Mouse (Mus musculus) left cerebral cortex, postnatal 14 days (tissue): ENCODE data around the gene Epha10. TPM values are rescaled to one million over a fixed set of nuclear protein-coding genes. Genes with fewer than 3 reads are reported as not detected.
"Not testable (repeated sequence)": the region's sequence is repeated elsewhere in the genome, so short reads cannot be mapped to it uniquely, and the experiment has no call there.

ENCODE experiments used
- DNase-seq, 2 experiments: peaks; one replicate each; pipeline ENCODE4 v3.0.0; 2021 to 2022; ENCODE audit warnings: low spot score in 2 of 2, mixed read lengths in 1 of 2
- intact Hi-C: fragments of 180-260 bp; cut with DNase I; formaldehyde crosslinking; loops from one replicate; pipeline ENCODE4 v1.15.1; 2025
- total RNA-seq, 2 experiments: library from RNA; stranded (reverse); gene quantifications; 2 replicates each; pipeline ENCODE4 v1.2.3; 2021

Epha10 gene
- total RNA-seq, 2 experiments from 2014 or later: 32.4 to 34.4 TPM

DNA sequence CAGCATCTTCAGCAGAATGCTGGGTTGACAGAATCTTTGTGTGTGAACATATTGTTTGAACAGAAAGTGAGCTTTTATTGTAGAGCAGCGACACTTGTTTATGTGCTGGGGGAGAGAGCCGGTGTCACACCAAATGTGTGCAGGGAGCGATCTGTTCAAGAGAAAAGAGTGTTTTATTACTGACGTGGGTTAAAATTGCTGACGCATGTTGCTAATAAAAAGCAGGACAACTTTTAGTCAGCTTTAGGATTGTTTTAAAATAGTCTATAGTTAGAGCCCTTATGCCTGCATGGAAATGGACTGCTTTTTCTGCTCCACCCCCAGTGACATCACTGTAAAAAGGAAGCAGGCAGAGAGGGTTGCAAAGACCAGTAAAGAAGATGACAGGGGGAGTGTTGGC, 10.1 kb downstream of the Epha10 start:
- DNase-seq: peak in 1 of 2 experiments; percentile 17
- intact Hi-C loops: no loop called here

GRCm38 (mm10) chr4:124893769-124894168, 13.1 kb downstream of the Epha10 start:
- intact Hi-C loops: no loop called here
- DNase-seq: no peak

DNA sequence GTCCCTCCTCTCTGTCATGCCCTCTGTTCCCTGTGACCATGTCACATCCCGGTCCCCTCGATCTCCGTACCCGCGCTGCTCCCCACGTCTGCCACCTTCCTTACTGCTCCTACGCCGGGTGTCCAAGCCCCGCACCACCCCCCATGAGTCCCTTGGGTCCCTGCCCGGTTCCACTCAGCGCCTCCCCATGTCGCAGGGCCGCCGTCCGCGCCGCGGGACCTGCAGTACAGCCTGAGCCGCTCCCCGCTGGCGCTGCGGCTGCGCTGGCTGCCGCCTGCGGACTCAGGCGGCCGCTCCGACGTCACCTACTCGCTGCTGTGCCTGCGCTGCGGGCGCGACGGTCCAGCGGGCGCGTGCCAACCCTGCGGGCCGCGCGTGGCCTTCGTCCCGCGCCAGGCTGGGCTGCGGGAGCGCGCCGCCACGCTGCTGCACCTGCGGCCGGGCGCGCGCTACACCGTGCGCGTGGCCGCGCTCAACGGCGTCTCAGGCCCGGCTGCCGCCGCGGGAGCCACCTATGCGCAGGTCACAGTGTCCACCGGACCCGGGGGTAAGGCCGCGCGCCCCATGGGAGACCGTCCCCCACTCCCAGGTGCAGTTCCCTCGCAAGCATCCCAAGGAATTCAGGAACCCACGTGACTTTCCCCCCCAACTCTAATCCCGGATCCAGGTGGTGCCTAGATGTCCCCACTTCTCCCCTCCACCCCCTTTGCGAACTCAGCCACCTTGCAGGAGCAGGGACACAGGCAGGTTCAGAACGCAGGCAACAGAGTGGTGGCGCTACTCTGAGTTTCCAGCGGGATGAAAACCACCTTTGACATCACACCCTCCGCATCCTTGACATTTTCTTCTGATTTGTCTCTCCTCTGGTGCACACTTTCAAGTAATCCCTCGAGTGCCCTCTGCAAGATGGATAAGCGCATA, 14.1 kb downstream of the Epha10 start:
- intact Hi-C loops: no loop called here
- DNase-seq: peak; percentile 54 to 69

DNA sequence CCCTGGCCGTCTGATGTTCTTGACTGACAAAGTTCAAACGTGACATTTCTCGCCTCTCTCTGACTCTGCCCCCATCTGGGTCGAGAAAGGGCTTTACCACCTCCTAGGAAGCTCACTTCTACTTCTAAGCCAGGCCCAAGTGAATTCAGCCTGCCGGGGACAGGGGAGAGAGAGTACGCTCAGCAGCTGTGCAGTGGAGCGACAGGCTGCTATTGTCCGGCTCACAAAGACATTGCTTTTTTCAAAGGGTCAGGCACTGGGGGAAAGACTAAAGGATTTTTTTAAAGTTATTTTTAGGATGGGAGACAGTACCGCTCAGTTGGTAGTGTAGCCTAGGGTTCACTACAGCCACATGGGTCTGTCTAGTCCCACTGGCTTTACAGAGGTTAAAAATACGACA, 17.7 kb downstream of the Epha10 start:
- DNase-seq: no peak
- intact Hi-C loops: no loop called here

GRCm38 (mm10) chr4:124899906-124900305, 19.2 kb downstream of the Epha10 start:
- no peak for DNase-seq
- intact Hi-C loops: no loop called here

DNA sequence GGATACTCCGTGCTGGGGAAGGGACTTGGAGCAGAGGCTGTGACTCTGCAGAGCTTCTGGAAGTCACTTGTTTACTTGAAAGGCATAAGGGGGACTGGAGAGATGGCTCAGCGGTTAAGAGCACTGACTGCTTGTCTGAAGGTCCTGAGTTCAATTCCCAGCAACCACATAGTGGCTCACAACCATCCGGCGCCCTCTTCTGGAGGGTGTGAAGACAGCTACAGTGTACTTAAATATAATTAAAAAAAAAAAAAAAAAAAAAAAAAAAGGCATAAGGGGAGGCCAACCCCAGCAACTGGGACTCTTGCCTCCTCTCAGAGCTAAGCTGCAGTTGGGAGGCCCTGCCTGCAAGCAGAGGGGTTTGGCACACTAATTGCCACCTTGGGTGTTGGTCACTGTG, 24.7 kb downstream of the Epha10 start:
- intact Hi-C loops: no loop called here
- DNase-seq: no peak

- DNase-seq: peak in 1 of 2 experiments; percentile 66
Measured at GRCm38 (mm10) chr4:124905971-124906822, 25.5 kb downstream of the Epha10 start.

GRCm38 (mm10) chr4:124928102-124928501, 47.4 kb downstream of the Epha10 start:
- intact Hi-C loops: no loop called here
- DNase-seq: no peak

More at GRCm38 (mm10) chr4:124905971-124906822, 25.5 kb downstream of the Epha10 start:
- intact Hi-C loops: no loop called here

DNA sequence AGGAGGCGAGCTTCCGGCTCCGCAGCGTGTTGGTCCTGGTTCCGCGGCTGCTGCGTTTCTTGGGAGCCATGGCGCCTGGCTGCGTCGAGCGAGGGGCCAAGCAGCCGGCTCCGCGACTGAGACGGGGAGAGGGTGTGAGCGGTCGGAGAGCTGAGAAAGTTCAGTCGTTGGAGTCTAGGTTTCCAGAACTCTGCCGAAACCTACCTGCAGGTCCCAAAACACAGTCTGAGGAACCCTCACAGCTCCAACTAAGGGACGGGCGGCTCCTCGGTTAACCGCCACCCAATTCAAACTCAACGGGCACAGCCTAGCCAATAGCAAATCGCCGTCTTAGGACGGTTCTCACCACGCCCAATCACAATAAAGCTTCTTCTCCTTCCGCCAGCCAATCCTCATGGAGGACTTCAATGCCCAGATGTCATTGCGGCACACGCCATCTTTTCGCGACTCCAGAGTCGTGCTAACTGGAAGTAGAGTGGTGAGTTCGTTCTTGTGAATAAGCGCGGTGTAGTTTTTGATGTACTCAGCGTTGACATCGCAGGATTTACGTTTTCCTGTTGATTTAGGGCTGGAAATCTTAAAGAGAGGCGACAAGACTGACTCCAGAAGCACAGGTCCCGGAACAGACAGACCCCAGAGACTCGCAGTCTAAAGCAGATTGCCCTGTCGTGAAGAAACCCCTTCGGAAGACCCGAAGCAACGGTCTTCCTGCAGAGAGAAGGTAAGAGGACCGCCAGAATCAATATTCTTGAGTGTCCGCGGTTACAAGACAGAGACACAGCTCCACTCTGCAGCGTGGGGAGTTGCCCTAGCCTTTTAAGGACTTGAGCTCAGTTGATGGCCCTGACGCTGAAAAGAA, 56.1 kb downstream of the Epha10 start, which contains the start of gene 9930104L06Rik:
Gene 9930104L06Rik, plus strand, starts transcription at position 436 of the 859 bp plus-strand sequence.
- intact Hi-C loops: no loop called here
- peak; percentile 97 to 98 for DNase-seq

DNA sequence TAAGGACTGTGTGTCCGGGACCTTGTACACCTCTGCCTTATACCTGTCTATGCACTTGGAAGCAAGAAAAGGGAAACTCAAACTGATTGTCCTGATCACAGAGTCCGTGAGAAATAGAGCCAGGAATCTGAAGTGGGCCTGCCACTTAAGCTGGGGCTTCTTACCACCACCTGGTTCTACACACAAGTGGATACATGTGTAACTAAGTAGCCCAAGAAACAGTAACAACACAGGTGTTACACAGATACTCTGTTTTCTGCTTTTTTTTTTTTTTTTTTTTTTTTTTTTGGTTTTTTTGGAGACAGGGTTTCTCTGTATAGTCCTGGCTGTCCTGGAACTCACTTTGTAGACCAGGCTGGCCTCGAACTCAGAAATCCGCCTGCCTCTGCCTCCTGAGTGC, 58.5 kb downstream of the Epha10 start, which contains the start of gene Cdca8:
Gene Cdca8, minus strand, starts transcription at position 101 of the 400 bp plus-strand sequence.
- intact Hi-C loops, DNase-seq: not testable (repeated sequence)

DNA sequence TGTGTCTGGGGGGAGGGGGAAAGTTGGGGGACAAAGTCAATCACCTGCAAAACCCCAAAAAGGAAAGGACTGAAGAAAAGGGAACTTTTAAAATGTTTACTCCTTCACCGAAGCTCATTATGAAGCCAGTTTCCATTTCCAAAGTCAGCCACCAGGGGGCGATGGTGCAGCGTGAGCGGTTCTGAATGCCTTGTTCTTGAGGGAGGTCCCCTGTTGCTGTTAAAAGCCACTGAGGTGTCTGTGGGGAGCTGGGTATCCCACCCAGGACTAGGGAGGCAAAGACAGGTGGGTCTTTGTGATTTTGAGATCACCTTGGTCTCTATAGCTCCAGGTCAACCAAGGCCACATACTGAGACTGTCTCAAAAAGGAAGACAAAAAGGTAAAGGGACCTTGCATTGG, 62.3 kb downstream of the Epha10 start:
- peak; percentile 79 to 90 for DNase-seq
- intact Hi-C loops: loop anchor here (1.0 kb wide), 1 partner anchor 116 kb away; no protein-coding TSS in a partner anchor

GRCm38 (mm10) chr4:124943781-124944180, 63.1 kb downstream of the Epha10 start:
- intact Hi-C loops: loop anchor here (1.0 kb wide), 1 partner anchor 116 kb away; no protein-coding TSS in a partner anchor
- DNase-seq: no peak

DNA sequence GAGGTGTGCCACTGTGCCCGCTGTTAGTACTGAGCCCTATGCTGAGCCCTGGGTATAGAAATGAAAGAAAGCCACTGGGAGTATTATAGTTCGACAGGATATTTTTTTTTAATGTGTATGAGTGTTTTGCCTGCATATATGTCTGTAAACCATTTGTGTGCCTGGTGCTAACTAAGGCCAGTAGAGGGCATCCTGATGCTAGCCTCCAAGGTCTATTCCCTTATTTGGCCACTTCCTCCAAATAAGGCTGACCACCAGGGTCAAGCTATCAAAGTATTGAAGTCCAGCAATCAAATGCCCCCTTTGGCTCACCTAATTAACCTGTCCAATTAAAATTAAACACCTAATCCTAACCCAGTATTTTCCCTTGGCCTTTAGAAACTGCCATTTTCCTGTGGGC, 64.3 kb downstream of the Epha10 start:
- DNase-seq: no peak
- intact Hi-C loops: no loop called here

GRCm38 (mm10) chr4:124949488-124949887, 68.8 kb downstream of the Epha10 start:
- intact Hi-C loops: no loop called here
- DNase-seq: no peak

GRCm38 (mm10) chr4:124950181-124951035, 69.7 kb downstream of the Epha10 start:
- no peak for DNase-seq
- intact Hi-C loops: no loop called here

DNA sequence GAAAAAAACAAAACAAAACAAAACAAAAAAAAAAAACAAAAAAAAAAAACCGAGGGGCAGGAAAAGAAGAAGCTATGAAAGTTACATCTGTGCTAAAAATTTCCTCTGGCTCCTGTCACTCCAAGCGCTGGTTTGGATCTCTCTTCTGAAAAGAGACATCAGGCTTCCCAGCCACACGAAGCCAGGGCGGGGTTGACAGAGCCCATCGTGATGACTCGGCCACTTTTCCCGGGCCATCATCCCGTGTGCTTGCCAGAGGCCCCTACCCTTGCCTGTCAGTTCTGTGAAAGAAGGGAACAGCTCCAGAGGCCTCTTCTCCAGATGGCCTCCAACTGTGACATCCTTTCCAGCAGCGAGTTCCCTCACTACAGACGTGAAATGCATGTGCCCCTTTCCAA, 70.3 kb downstream of the Epha10 start:
- intact Hi-C loops: no loop called here
- DNase-seq: no peak

GRCm38 (mm10) chr4:124953546-124953945, 72.8 kb downstream of the Epha10 start:
- no peak for DNase-seq
- intact Hi-C loops: no loop called here

DNA sequence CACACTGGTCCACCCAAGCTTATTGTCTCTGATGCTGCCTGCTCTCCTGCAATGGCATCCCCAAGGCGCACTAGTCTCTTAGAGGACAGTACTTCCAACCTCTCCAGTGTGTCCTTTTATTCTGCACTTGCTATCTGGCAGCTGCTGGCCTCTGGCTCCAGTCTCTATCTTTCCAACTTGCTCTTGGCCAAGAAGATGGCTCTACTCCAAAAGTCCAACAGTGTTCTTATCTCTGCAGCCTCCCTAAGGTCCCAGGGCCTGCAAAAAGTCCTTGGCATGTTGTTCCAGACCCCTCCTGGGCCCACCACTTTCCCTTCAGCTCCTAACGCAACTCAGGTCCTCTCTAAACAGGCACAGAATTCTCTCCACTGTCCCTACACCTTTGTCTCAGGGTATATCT, 76.6 kb downstream of the Epha10 start:
- intact Hi-C loops: no loop called here
- no peak for DNase-seq
